Mouse (Mus musculus) activated CD4-positive, CD25-positive, alpha-beta regulatory T cell, adult 4 months (primary cell): ENCODE data around the gene Gm20388. TPM values are rescaled to one million over a fixed set of nuclear protein-coding genes. Genes with fewer than 3 reads are reported as not detected.

Source experiments
- ATAC-seq: one replicate; pipeline ENCODE4 v1.8.0; 2017
- polyA plus RNA-seq, 2 experiments: library from polyadenylated mRNA; unstranded; fragments of 100-300 nt; shearing (Covaris generic); gene quantifications; one replicate each; pipeline ENCODE4 v1.2.1; 2017

Gm20388 gene
- polyA plus RNA-seq, 2 experiments from 2014 or later = 9.9 to 12.3 TPM

DNA sequence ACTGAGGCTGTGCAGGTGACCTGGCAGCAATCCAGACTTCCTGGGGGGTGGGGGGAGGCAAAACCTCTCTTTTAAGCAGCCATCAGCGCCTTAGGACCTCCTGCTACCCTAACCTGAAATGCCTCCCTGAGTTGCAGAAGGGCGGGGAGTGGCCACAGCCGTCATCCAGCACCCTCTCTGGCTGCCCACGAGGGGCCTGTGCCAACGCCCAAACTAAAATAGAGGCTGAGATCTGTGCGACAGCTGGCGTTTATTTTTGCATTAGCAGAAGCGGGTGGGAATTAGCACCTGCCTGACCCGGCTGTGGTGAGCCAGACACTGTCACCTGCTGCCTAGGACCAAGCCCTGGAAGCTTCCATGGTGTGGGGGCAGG, 2726.1 kb downstream of the Gm20388 start:
- ATAC-seq = no peak

DNA sequence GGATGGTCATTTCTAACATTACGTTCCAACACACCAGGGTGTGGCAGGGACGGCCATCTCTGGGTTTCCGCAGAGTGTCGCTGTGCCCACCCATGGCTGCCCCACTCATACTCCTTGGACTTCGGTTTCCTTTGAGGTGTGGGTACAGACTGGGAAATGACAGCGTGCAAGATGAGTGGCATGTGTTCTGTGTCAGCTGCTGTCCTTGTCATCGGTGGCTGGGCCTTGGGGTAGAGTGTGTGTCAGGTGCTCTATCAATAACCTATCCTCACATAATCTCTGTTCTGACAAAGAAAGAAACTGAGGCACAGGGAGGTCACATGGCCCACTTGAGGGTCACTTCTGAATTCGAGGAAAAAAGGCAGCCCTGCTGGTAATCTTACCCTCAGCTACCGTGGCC, 2726.6 kb downstream of the Gm20388 start:
- no peak for ATAC-seq

DNA sequence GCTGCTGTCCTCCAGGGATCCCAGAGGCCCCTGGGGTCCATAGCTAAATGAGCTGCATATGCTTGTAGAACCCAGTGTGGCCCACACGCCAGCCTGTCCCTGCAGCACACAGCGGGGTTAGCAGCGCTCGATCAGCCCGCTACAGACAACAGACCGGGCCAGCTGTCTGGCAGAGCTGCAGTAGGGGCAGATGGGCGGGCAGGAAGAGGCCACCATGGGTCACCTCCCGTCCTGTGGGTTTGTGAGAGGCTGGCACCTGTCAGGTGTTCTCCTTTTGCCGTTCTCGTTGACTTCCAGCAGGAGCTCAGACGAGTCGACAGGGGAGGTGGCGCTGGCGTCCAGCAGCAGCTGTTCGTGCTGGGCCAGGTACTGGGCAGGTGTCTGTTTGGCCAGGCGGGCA, 2728.0 kb downstream of the Gm20388 start:
- no peak for ATAC-seq

DNA sequence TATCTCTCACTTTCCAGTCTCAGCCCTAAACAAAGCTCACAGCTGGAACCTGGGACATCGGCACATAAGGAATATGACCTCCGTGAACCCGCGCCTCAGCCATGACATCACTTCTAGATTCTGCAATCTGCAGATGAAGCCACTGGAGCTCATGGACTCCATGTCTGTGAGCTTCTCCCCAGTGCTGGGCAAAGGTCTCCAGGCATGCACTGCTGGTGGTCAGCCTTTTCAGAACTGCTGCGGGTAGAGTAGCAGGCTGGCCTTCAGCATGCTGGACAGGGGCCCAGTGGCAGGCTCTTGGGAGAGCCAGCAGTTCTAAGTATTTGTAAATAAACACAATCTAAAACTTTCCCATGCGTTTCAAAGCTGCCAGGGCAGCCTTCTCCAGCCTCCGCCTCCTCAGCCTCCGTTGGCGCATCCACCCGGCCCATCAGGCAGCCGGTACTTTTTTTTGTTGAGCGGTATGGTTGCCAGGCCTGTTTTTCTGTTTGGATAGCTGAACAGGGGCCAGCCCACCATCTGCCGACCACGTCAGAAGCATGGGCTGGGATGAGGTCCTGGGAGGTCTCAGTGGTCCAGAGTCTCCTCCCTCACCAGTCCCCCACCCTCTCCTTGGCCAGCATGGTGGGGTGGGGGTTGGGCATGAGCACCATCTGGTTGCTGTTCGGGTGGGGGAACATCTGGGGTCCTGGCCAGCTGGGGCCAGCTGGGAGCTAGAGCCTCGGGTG, 2729.0 kb downstream of the Gm20388 start:
- ATAC-seq = no peak

DNA sequence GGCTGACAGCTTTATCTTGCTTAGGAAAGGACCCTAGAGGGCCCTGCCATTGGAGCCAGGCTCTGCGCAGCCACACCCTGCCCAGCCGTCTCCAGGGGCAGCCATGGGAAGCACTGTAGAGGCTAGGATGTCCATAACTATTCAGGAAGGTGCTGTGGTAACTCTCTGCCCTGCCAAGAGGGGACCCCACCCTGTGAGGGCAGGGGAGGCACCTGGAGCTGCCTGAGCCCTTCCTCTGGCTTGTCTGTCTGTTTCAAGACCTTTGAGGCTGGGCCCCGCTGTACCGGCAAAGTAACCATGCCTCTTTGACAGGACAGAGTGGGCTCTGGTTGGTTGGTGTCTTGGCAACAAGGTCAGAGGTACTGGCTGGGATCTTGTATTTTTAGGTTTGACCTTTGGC, 2730.2 kb downstream of the Gm20388 start:
- no peak for ATAC-seq

DNA sequence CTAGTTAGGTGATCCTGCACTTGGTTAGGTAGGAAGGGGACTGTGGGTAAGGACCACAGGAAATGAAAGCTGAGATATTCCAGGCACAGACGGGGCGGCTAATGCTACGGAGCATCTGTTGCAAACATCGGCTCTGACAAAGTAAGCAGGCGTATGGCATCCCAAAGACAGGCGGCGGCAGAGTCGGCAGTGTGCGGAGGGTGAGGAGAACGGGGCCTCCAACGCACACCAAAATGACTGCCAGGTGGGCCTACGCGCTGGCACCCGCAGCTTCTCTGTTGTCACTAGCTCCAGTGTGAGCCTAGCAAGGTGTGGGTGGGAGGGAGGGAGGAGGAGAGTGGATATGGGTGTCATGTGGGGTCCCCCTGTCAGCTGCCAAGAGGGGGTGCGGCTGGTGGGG, 2730.8 kb downstream of the Gm20388 start:
- no peak for ATAC-seq

DNA sequence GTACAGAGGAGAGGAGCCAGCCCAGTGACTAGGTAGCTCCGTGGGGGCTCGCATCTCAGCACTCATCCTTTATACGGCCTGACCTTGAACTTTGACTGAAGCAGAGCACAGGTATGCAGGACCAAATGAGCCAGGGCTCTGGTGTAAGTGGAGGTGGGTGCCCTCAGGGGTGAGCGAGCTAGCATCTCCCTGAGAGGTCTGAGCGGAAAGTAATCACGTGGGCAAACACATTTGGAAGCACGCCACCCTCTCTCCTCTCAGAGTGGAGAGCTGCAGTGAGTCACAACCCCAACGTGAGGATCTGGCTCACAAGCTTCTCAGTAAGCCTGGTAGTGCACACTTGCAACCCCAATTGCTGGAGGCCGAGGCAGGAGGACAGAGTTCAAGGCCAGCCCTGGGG, 2731.4 kb downstream of the Gm20388 start:
- ATAC-seq = no peak

DNA sequence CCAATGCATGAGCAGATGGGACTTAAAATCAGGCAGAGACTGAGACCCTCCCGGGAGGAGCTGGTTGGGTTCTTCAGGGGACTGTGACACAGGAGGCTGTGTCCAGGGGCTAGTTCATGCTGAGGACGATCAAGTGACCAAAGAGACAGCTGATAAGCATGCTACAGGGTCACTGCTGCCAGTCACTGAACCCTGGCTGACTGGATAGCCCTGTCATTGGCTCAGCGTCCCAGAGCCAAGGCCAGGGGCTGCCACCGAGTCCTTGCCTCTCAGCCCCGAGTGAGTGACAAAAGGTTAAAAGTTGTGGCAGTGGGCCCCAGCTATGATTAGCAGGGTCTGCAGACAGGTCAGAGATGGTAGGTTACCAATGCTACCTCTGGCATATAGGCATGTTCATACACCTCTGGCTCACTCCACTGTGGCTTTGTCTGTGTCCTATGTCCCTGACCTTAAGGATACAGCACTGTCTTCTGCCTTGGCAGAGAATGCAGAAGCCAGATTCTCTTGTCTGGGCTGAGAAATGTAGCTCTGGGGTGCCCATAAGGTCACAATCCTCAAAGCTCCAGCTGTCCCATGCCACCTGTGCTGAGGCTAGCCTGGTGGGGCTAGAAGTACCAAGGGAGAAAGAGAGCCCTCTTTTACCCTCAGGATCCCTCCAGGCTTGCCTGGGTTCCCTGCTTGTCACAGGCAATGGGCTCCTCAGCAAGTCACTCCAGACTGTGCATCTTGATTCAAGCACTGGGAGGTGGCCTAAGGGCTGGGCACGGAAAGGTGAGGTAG, 2733.7 kb downstream of the Gm20388 start:
- no peak for ATAC-seq

DNA sequence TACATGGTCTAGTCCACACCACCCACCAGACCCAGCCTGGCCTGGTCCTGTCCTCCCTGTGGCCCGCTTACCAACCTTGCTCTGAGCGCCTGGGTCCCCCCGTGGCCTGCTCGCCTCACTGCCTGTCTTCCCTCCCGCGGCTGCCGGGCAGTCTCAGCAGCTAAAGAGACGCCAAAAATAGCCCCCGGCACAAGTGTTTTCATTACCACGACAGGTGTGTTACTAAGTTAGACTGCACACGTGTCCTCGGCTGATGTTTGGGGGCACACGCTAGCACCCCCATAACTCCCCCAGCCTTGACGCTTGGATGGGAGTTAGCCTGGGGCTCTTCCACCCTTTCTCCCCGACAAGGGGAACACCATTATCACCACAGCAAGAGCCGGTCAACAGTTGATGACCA, 2735.7 kb downstream of the Gm20388 start:
- ATAC-seq = no peak

DNA sequence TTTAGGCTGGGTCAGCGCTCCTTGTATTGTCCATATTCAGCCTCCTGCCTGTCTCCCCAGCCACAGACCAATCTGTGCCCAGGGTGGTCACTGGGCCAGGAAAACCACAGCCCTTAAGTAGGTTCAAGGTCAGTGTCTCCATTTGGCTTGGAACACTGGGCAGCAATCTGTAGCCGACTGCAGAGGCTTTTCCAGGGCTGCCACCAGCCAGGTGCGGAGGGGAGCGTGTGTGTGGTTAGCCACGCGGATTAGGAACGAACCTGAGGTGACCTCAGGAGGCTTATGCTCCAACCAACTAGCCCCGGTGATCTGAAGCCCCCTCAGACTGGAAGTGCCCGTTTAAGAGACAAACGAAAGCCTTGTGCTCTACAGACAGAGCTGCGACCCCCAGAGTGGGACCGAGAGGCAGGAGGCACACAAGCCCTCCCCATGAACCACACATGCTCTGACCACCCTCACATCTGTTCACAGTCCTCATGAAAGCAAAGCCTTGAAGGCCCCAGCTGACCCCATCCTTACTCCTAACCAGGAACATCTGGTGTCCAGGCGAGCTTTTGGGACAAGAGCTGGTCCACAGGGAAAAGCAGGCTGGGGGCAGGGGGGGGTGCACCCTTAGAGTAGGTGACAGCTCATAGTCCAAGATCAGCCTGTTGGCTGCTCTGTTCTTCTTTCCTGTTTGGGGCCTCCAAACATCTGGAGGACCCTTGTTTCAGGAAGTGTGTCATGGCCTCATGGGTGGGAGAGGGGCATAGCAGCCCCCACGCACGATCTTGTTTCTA, 2737.7 kb downstream of the Gm20388 start:
- ATAC-seq = no peak

DNA sequence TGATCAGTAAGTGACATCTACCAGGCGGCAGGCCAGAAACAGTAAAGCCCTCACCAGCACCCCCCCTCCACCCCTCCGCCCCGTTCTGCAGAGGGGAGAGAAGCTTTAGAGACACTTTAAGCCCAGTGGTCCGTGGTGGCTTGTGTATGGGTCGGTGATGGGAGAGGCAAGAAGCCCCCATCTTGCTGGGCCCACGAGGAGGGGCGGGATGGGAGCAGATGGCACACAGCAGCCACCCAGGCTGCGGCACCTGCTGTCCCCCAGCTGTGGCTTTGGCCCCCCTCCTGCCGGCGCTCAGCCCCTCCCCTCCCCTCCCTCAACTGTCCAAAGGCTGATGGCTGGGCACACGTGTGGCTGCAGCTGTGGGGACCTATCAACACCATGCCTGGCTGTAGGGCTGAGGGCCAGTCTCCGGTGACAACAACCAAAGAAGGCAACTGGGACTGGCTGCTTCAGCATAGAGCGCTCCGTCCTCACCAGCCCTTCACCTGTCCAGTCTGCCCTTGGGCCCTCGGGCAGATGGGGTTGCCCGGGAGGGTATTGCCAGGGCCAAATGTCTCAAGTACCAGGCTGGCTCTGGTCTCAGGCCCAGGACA, 2740.8 kb downstream of the Gm20388 start:
- ATAC-seq = no peak

DNA sequence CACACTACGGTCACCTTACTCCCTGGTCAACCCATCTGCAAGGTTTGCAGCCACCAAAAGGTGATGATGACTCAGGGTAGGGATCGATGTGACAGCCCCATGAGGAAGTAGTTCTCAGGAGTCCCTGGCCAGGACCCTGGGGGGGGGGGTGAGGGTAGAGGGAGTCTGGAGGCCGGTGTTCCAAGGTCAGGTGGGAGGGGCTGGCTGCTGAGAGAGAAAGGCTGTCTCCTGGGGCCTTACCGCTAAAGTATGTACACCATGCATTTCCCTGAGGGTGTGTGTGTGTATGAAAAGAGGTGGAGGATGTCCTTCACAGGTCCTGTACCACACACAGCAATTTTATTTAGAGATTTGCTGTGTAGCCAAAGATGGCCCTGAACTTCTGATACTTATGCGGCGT, 2742.0 kb downstream of the Gm20388 start:
- ATAC-seq = no peak

DNA sequence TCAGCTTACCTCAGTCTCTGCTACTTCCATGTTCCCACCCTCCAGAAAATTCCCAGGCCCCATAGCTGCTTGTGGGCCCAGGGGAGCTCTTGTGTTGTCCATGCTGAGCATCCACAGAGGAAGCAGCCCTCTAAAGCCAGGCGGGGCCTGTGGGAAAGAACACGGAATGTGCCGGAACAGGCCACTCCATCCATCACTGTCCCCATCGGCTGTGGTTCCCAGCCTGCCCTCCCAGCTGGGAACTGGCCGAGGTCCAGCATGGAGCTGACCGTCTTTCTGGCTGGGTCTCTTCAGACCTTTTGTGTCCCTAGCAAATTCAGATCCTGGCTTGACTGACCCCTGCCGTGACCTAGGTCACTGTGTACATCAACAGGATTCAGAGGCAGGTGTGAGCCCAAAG, 2744.1 kb downstream of the Gm20388 start:
- ATAC-seq = no peak

DNA sequence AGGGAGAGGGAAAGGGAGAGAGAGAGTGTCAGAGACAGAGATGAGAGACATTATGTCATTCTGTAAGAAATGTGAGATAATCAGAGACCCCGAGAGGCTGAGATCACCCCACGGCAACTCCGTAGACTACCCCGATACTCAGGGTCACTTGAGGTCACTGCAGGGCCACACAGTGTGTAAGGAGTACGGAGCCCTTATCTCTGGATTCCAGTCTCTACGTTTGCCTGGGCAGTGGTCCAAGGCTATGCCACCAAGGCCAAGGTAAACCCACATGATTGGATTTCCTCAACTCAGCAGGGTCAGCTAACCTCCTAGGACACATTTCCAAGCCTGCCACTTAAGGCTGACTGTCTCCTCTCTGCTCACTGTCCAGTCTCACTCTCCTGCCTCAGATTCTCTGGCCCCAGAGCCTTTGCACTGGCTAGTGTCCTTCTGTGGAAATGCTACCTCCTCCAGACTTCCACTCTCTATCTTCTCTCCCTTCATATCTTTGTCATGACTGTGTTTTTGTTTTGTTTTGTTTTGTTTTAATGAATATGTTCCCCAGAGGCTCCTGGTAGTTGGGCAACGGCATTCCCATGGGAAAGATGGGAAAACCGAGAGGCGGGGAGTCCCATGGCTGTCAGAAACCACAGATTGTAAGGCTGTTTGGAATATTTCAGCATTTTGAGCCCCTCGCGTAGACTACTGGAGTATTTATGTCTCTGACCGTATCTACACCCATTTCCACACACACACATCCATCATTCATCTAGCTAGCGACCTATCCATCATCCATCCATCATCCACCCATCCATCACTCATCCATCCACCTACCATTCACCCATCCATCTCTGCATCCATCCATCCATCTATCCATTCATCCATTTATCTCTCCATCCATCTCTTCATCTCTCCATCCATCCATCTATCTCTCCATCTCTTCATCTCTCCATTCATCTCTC, 2745.7 kb downstream of the Gm20388 start:
- no peak for ATAC-seq

DNA sequence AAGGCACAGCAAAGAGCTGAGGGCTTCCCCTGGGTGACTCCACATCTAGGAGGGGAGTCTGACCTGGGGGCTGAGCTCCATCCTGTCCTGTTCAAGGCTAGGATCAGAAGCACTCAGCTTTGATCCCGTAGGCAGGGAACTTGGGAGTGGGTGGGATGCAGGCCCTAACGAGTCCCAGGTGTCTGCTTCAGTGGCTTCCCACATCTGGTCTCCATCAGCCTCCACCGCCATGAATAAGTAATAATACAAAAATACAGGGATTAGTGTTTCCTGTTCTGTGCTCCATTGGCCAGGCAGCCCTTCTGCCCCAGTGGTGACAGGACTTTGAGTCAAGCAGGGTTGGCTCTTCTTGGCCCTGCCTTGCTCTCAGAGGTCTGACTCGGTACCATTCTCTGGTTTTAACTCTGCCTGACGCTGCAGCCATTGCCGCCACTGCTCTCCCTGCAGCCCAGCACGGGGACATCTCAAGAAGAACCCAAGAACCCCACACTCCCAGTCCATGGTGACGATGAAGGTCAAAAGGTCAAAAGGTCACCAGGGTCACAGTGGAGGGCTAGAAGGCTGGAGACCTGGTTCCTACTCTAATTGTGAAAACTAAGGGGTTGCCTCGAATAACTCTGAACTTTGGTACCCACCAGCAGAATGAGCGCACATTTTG, 2747.6 kb downstream of the Gm20388 start:
- no peak for ATAC-seq

DNA sequence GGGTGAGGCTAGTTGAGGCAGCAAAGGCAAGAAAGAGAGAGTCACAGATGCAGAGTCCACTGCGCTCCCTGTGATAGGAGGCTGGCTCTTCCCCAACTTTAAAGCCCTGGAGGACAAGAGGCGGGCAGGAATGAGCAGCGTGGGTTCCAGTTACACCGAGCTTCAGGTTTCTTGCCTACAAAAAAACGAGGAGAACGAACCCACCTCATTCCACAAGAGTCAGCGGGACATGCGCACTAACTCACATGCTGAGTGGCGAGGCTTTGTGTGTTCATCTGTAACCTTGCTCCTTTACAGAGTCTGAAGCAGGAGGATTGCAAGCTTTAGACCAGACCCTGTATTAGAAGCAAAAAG, 2748.1 kb downstream of the Gm20388 start:
- no peak for ATAC-seq

DNA sequence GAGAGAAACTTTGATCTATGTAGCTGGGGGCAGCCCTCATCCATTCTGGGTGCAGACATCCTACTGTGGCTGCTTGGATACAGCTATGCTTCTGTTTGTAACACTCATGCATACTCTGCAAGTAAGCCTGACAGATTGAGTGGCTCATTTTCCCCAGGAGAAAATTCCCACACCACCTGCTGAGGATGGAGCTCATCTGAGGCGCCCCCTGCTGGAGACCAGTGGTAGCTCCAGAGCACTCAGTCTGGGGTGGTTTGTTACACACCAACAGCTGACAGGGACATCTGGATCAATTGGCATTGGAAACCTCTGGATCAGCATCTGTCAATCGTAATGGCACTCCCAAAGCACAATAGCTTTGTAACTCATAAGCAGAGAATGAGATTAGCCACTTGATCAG, 2749.4 kb downstream of the Gm20388 start:
- ATAC-seq = no peak

DNA sequence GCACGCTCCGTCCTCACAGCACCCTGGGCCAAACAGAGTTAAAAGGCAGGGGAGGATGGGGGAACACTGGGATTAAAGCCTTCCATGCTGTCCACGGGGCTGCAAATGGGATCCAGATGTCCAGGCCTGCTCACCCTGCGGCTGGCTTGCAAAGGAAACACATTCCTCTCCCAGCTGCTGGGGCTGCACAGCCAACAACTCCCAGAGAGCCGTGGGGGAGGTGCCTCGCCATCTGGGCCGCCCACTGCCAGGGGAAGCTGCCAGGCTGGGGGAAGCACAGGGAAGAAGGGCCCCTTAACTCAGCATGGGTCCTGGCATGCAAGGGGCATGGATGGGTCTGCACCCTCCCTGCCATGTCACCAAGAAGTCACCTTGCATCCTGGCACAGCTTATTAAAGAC, 2750.5 kb downstream of the Gm20388 start:
- no peak for ATAC-seq

DNA sequence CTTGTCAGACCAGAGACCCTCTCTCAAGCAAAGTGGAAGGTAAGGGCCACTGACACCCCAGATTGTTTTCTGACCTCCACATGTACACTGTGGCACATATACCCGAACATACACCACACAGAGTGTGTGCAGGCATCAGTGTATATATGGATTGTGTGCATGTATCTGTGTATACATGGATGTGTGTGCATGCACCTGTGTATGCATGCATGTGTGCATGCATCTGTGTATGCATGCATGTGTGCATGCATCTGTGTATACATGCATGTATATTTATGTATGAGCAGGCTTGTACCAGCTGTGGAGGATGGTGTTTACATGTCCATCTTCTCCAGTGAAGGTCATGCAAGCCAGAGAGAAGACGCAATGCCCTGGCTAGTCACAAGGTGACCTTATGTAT, 2751.3 kb downstream of the Gm20388 start:
- ATAC-seq = no peak

DNA sequence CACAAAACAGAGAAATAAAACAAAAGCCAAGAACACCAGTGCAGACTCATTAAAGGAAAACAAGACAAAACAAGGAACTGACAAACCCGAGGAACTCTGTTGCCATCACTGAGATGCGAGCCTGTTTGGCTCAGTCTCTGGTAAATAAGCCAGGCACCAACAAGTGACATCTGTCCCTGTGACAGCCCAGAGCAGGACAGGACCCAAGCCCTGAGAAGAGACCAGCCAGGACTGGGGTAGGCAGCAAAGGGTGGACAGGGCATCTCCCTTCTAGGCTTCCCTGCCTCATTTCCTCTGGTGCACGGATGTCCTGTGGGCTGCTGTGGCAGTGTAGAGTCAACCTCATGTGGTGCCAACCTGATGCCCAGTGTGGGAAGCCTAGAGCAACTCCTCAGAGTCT, 2752.5 kb downstream of the Gm20388 start:
- ATAC-seq = no peak

DNA sequence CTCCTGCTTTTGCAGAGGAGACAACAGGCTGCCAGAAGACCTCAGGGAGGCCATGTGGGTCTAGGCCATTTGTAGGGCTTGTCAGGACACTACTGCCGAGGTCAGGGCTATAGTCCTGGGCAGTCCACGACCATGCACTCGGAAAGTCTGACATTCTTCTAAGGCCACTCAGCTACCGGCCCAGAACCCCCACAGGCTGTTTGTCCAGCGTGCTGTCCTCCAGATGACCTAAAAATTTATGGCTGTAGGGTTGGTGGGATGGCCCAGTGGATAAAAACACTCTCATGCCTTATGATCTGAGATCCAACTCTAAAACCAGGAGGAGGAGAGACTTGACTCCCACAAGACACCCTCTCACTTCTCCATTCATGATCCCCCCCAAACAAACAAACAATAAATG, 2753.0 kb downstream of the Gm20388 start:
- no peak for ATAC-seq

DNA sequence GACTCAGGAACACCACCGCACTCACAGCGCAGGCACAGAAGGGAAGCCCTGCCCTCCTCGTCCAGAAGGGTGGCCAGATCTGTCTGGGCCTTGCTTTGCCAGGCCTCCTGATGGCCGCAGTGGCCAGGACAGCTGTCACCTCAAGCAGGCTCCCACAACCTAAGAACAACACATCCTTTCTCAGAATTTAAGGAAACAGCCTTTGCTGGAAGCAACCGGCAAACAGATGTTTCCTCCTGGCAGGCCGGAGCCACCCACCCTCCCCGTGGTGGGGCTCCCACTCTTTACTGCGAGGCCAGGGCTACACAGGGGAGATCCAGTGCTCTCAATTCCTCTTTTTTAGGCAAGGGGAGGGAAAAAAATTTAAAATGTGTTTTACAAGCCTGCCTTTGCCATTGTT, 2754.6 kb downstream of the Gm20388 start:
- ATAC-seq = no peak
